Mouse (Mus musculus) layer of hippocampus, postnatal 36 days (tissue): ENCODE results near the gene Mctp2. TPM values are rescaled to one million over a fixed set of nuclear protein-coding genes. Genes with fewer than 3 reads are reported as not detected.

Source experiments
- DNase-seq, 2 experiments: peaks; one replicate each; pipeline ENCODE4 v3.0.0; 2022
- total RNA-seq, 2 experiments: library from RNA; stranded (reverse); gene quantifications; 2 replicates each; pipeline ENCODE4 v1.2.3; 2021

Mctp2 gene
- total RNA-seq, 2 experiments from 2014 or later: 1.2 to 1.8 TPM

- DNase-seq: no peak
Measured at GRCm38 (mm10) chr7:72165726-72166701, 140.4 kb downstream of the Mctp2 start.

- DNase-seq: no peak
Measured at GRCm38 (mm10) chr7:72162256-72162655, 144.2 kb downstream of the Mctp2 start.

- no peak for DNase-seq
Measured at GRCm38 (mm10) chr7:72159513-72160063, 146.8 kb downstream of the Mctp2 start.

GRCm38 (mm10) chr7:72150799-72151708, 155.4 kb downstream of the Mctp2 start:
- no peak for DNase-seq

GRCm38 (mm10) chr7:72149073-72149472, 157.3 kb downstream of the Mctp2 start:
- peak in 1 of 2 experiments; percentile 6 for DNase-seq

GRCm38 (mm10) chr7:72146849-72147248, 159.6 kb downstream of the Mctp2 start:
- no peak for DNase-seq

- DNase-seq: no peak
Measured at GRCm38 (mm10) chr7:72145726-72146520, 160.5 kb downstream of the Mctp2 start.

- DNase-seq: no peak
Measured at GRCm38 (mm10) chr7:72138701-72139100, 167.7 kb downstream of the Mctp2 start.

GRCm38 (mm10) chr7:72120986-72121385, 185.4 kb downstream of the Mctp2 start:
- no peak for DNase-seq

- DNase-seq: no peak
Measured at GRCm38 (mm10) chr7:72119713-72120112, 186.7 kb downstream of the Mctp2 start.

- no peak for DNase-seq
Measured at GRCm38 (mm10) chr7:72117376-72118077, 188.9 kb downstream of the Mctp2 start.

- no peak for DNase-seq
Measured at GRCm38 (mm10) chr7:72115073-72115472, 191.3 kb downstream of the Mctp2 start.

GRCm38 (mm10) chr7:72110578-72110977, 195.8 kb downstream of the Mctp2 start:
- DNase-seq: no peak

GRCm38 (mm10) chr7:72108639-72109399, 197.6 kb downstream of the Mctp2 start:
- no peak for DNase-seq

- no peak for DNase-seq
Measured at GRCm38 (mm10) chr7:72104170-72104569, 202.2 kb downstream of the Mctp2 start.

GRCm38 (mm10) chr7:72103654-72104053, 202.8 kb downstream of the Mctp2 start:
- no peak for DNase-seq

GRCm38 (mm10) chr7:72100683-72101082, 205.7 kb downstream of the Mctp2 start:
- DNase-seq: no peak

GRCm38 (mm10) chr7:72098603-72099002, 207.8 kb downstream of the Mctp2 start:
- no peak for DNase-seq

- no peak for DNase-seq
Measured at GRCm38 (mm10) chr7:72096973-72097372, 209.4 kb downstream of the Mctp2 start.

GRCm38 (mm10) chr7:72096433-72096832, 210.0 kb downstream of the Mctp2 start:
- DNase-seq: no peak
